In genomic region chr13:100988671-100989531, GRCm38 (mm10) we compare ENCODE assay signal across 9 mouse cellular contexts.
A peak's percentile ranks its signal among the peaks of the same experiment; 100 is the strongest.
DNase-seq lines count a peak whose midpoint lies in the region; ATAC-seq lines count a peak whose summit lies in the region.
"Had no signal": no experiment of that assay in that cellular context is flagged by ENCODE, and none has a peak within 500 bp of the region (broad histone marks: within the 10 kb centered on the region; RNA-seq: fewer than 3 reads in every experiment).

No protein-coding gene starts in this region.

- H3K4me3 ChIP-seq in kidney, embryonic 15.5 days (replicated peaks): no peak overlapping the region
- H3K4me3 ChIP-seq: heart, embryonic 15.5 days had no signal

- H3K36me3 ChIP-seq in kidney, embryonic 15.5 days: no peaks in the 10 kb centered on the region
- H3K36me3 ChIP-seq: heart, embryonic 15.5 days had no signal

- no peak overlapping the region for H3K4me2 ChIP-seq in kidney, embryonic 15.5 days
- H3K4me2 ChIP-seq: heart, embryonic 15.5 days had no signal

- intact Hi-C loops in heart, postnatal 10 days (cut with DNase I): no loop called here

- peak; percentile 36; the same call in 1 of the 2 replicates for ATAC-seq in kidney, embryonic 15.5 days (replicated peaks; ENCODE audit: low FRiP score)

- H3K27me3 ChIP-seq in kidney, embryonic 15.5 days: no peaks in the 10 kb centered on the region
- H3K27me3 ChIP-seq: heart, embryonic 15.5 days had no signal

- no peak overlapping the region for H3K9ac ChIP-seq in kidney, embryonic 15.5 days
- H3K9ac ChIP-seq: heart, embryonic 15.5 days had no signal

- WGBS in kidney, embryonic 15.5 days: 52% methylated on average over 13 of the region's 13 CpGs

- no peak for DNase-seq in kidney, postnatal 10 days
- DNase-seq in brain, adult 2 months (ENCODE audit: low read depth, low spot score): peak; percentile 27
- DNase-seq in heart, postnatal 10 days: peak; percentile 4 to 5
- peak; percentile 9 for DNase-seq in lung, postnatal 25 days (ENCODE audit: low spot score)
- DNase-seq in spleen, postnatal 4 days (ENCODE audit: low spot score in 2 of 2): no peak
- no peak for DNase-seq in thymus, postnatal 36 days
- DNase-seq: thymus, postnatal 4 days had no signal

- peaks cover 4% of the 10 kb centered on the region; the same call in 1 of the 2 replicates for H3K4me1 ChIP-seq in kidney, embryonic 15.5 days
- H3K4me1 ChIP-seq: heart, embryonic 15.5 days had no signal

- no peaks in the 10 kb centered on the region for H3K9me3 ChIP-seq in kidney, embryonic 15.5 days (replicated peaks)
- H3K9me3 ChIP-seq: heart, embryonic 15.5 days had no signal

- H3K27ac ChIP-seq in kidney, embryonic 15.5 days: peak overlapping the region; percentile 63
- H3K27ac ChIP-seq: heart, embryonic 15.5 days had no signal

Comparison
In these comparisons a context has a peak if more than half of its experiments do, and no peak if none do; other contexts are left out.
1. DNase-seq: peak in brain, adult 2 months (single experiment), heart, postnatal 10 days (2 of 2) and lung, postnatal 25 days (single experiment); none in kidney, postnatal 10 days (single experiment), spleen, postnatal 4 days (0 of 2) and thymus, postnatal 36 days (0 of 2).